Mouse (Mus musculus) macrophage (primary cell): ENCODE results near the gene Ankrd37. TPM values are rescaled to one million over a fixed set of nuclear protein-coding genes. Genes with fewer than 3 reads are reported as not detected.

Source experiments
- H3K27ac ChIP-seq: fragments of 350-480 bp; formaldehyde crosslinking; 2 replicates; pipeline ENCODE4 v1.9.0; 2021
- H3K36me3 ChIP-seq: fragments of 350-480 bp; formaldehyde crosslinking; 2 replicates; pipeline ENCODE4 v1.9.0; 2021; ENCODE audit errors: inconsistent target
- H3K4me3 ChIP-seq: fragments of 350-480 bp; formaldehyde crosslinking; 2 replicates; pipeline ENCODE4 v1.9.0; 2021; ENCODE audit errors: inconsistent target
- H3K79me2 ChIP-seq: fragments of 350-480 bp; formaldehyde crosslinking; 2 replicates; pipeline ENCODE4 v1.9.0; 2021; ENCODE audit errors: inconsistent target
- WGBS: methylation state at CpG from one replicate; pipeline ENCODE4 v1.1.7; 2026; ENCODE audit warnings: inconsistent platforms; ENCODE audit not compliant: missing documents; 5-methylcytosine and 5-hydroxymethylcytosine counted together
- polyA plus RNA-seq: library from polyadenylated mRNA; stranded (reverse); fragments of 250-400 nt; gene quantifications from 3 replicates; pipeline ENCODE4 v1.2.4, GENCODE M21; 2018; ENCODE audit warnings: inconsistent platforms
- total RNA-seq, 78 experiments: library from RNA; depleted of rRNA; stranded (reverse); fragments of 250-400 nt; gene quantifications; 1 replicate in 9 of 78; 2 replicates in 24 of 78; 3 replicates in 43 of 78; 4 replicates in 2 of 78; pipeline ENCODE4 v1.2.4; 2018; ENCODE audit warnings: inconsistent platforms in 56 of 78

The Ankrd37 gene
- 1 to 10 TPM in 4 of 26 experiments, not detected in 22; 1.6 to 7.8 (median 3.2) TPM for total RNA-seq (2018; cell fraction: chromatin; rRNA removed)
- 1 to 10 TPM in 7 of 26 experiments, under 1 TPM in 12, not detected in 7; 0.20 to 1.8 (median 0.61) TPM for total RNA-seq (2018; cell fraction: cytosol; rRNA removed)
- 1 to 10 TPM in 3 of 26 experiments, under 1 TPM in 3, not detected in 20; 0.69 to 7.0 (median 1.0) TPM for total RNA-seq (2018; cell fraction: nucleus; rRNA removed)
- 0.47 to 1.7 TPM (median 0.94 TPM) in 3 replicates for polyA plus RNA-seq

DNA sequence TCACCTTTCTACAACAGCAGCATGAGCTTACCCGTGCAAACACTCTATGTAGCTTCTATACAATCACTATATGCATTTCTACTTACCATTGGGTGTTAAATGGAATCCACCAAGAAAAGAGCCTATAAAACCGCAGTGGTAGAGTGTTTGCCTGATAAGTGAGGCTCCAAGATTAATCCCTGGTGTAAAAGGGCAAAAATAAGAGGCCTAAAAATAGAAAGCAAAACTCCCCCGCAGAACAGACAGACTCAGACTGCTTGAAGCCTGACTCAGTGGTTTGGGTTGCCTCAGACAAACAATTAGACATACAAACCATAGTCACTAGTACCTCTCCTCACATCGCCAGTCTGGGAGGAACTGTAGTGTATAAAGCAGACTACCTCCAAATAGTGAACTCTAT is at the start of gene Ankrd37:
Gene Ankrd37 (minus strand): TSS at position 112 of the 400 bp plus-strand sequence.
- H3K27ac ChIP-seq, result no peak within 1 kb of the TSS
- no peaks in the 10 kb centered on the region for H3K79me2 ChIP-seq
- H3K4me3 ChIP-seq, result no peak within 1 kb of the TSS
- H3K36me3 ChIP-seq, result no peaks in the 10 kb centered on the region
- 72% methylated on average over 3 of the region's 4 CpGs for WGBS

DNA sequence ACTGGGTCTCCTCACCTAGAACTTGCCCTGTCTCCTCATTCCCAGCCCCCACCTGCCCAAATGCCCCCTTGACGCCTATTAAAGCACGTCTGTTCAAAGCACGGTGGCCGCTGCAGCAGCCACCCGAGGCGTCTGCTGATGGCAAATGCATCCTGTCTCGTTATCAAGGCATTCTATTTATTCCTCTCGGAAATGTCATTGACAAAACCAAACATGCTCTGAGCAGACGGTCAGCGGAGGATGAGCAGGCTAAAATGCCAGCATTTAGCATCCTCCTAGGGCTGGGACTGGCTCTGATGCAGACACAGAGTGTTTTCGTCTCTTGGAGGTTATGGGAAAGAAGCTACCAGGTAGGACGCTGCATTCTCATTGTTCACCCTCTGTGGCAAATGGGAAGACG is 34.8 kb upstream of the Ankrd37 start:
- H3K4me3 ChIP-seq, result no peak overlapping the region
- no peak overlapping the region for H3K27ac ChIP-seq
- H3K79me2 ChIP-seq, result no peaks in the 10 kb centered on the region
- 96% methylated on average over 13 of the region's 13 CpGs for WGBS
- peaks cover 8% of the 10 kb centered on the region; the same call in 1 of the 2 replicates for H3K36me3 ChIP-seq

DNA sequence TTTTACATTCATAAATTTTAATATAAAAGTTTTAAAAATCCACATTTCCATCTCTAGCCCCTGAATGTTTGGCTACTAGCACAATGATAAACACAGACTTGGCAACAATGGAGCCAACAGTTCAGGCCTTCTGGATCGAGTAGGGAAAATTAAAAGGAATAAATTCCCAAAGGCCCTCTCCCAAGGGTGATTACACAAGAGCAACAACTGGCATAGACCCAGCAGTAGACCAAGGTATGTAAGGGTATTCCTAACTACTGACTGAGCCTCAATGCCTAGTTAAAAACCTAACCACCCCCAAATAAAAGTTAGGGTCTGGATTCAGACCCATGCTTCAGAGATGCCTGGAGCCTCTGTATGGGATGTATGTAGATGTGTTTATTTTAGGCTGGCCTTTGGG is 34.2 kb upstream of the Ankrd37 start:
- H3K4me3 ChIP-seq, result no peak overlapping the region
- peaks cover 8% of the 10 kb centered on the region; the same call in 1 of the 2 replicates for H3K36me3 ChIP-seq
- H3K27ac ChIP-seq, result no peak overlapping the region
- WGBS, result 100% methylated on average over 1 of the region's 1 CpGs
- no peaks in the 10 kb centered on the region for H3K79me2 ChIP-seq

DNA sequence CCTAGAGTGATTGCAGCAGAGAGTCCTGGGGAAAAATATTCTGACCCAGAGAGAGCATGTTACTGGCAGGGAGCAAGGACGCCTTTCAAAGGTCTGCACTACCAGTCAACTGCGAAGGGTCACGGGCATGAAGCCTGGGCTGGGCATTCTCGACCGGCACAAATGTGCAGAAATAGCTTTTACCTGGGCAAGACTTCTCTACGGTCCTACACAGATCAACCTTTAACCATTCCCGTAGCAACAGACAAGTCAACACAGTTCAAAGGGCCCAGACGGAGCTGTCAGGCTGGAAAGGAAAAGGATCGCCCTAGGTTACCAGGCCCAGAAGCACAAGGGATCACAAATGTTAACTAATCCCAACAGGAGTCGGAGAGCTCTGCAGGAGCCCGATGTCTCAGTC is 30.7 kb upstream of the Ankrd37 start:
- Histone ChIP-seq H3K79me2 (no peaks in the 10 kb centered on the region), H3K36me3 (no peaks in the 10 kb centered on the region), H3K27ac (no peak overlapping the region), H3K4me3 (no peak overlapping the region)
- 90% methylated on average over 11 of the region's 11 CpGs for WGBS

DNA sequence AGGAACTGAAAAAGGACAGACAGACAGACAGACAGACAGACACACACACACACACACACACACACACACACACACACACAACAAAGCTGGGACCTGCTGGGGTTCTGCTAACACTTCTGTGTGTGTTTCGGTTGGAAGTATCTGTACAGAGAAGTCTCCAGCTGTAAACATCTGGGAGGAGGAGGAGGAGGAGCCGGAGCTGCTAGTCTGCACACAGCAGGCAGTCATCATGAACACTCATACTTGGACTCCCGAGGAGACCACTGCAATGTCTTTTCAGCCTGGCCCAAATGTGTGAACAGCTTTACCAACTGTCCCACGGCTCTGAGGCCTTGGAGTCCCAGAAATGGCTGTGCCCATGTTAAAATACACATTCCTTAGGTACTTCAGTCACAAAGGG is 18.9 kb upstream of the Ankrd37 start:
- Histone ChIP-seq H3K27ac (no peak overlapping the region), H3K4me3 (no peak overlapping the region), H3K36me3 (no peaks in the 10 kb centered on the region), H3K79me2 (no peaks in the 10 kb centered on the region)
- WGBS, result 85% methylated on average over 4 of the region's 4 CpGs

DNA sequence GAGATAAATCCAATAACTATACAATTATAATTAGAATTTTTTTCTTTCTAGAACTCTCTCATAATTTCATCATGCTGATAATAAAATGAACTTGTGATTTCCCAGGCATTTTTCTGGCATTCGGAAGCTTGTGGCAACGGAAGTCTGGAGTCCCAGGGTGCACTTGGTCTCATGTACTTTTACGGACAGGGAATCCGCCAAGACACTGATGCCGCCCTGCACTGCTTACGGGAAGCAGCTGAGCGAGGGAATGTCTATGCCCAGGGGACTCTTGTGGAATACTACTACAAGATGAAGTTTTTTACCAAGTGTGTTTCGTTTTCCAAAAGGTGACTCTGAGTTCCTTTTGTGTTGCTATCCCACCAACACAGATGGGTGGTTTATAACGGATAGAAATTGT is 17.3 kb upstream of the Ankrd37 start:
- Histone ChIP-seq H3K79me2 (no peaks in the 10 kb centered on the region), H3K4me3 (no peak overlapping the region), H3K27ac (no peak overlapping the region), H3K36me3 (no peaks in the 10 kb centered on the region)
- 96% methylated on average over 9 of the region's 9 CpGs for WGBS

GRCm38 (mm10) chr8:46022203-46022602 is 16.7 kb upstream of the Ankrd37 start:
- Histone ChIP-seq H3K36me3 (no peaks in the 10 kb centered on the region), H3K79me2 (no peaks in the 10 kb centered on the region), H3K27ac (no peak overlapping the region), H3K4me3 (no peak overlapping the region)
- 88% methylated on average over 9 of the region's 9 CpGs for WGBS

GRCm38 (mm10) chr8:46010746-46011680 is 5.5 kb upstream of the Ankrd37 start:
- WGBS, result 66% methylated on average over 17 of the region's 17 CpGs
- Histone ChIP-seq H3K79me2 (no peaks in the 10 kb centered on the region), H3K36me3 (no peaks in the 10 kb centered on the region), H3K4me3 (no peak overlapping the region), H3K27ac (no peak overlapping the region)

DNA sequence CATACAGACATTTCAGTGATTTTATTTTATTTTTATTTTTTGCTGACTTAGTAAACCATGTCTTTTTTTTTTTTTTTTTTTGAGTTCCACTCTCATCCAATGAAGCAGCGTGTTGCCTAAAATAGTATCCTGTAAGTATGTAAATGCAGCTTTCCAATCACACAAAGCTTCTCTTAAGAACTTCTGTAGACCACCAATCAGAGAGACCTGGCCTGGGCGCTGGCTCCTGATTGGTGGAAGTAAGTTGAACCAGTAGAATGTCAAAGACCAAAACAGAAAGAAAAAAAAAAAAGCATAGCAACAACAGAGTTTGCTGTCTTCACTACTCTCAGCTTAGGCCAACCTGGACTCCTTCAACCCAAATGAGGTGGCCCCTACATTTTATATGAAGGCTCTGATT is 4.8 kb upstream of the Ankrd37 start:
- WGBS, result 100% methylated on average over 2 of the region's 2 CpGs
- Histone ChIP-seq H3K27ac (no peak overlapping the region), H3K4me3 (no peak overlapping the region), H3K36me3 (no peaks in the 10 kb centered on the region), H3K79me2 (no peaks in the 10 kb centered on the region)

GRCm38 (mm10) chr8:46007050-46007672 is 1.7 kb upstream of the Ankrd37 start:
- Histone ChIP-seq H3K27ac (no peak overlapping the region), H3K36me3 (no peaks in the 10 kb centered on the region), H3K4me3 (no peak overlapping the region), H3K79me2 (no peaks in the 10 kb centered on the region)
- 88% methylated on average over 2 of the region's 3 CpGs for WGBS

- Histone ChIP-seq H3K36me3 (peaks cover 9% of the 10 kb centered on the region; the same call in 1 of the 2 replicates), H3K27ac (peak overlapping the region; percentile 63), H3K4me3 (peak overlapping the region; percentile 50), H3K79me2 (peaks cover 4% of the 10 kb centered on the region; the same call in 1 of the 2 replicates)
- 10% methylated on average over 55 of the region's 55 CpGs for WGBS
Measured at GRCm38 (mm10) chr8:45999784-46000705, 5.5 kb downstream of the Ankrd37 start.

GRCm38 (mm10) chr8:45999138-45999783 is 6.2 kb downstream of the Ankrd37 start, which contains the start of gene Lrp2bp:
Gene Lrp2bp, plus strand, starts transcription at chr8:45999303.
- 21% methylated on average over 21 of the region's 22 CpGs for WGBS
- Histone ChIP-seq H3K4me3 (peak within 1 kb of the TSS; percentile 50), H3K27ac (peak within 1 kb of the TSS; percentile 63), H3K79me2 (peaks cover 4% of the 10 kb centered on the region; the same call in 1 of the 2 replicates), H3K36me3 (peaks cover 9% of the 10 kb centered on the region; the same call in 1 of the 2 replicates)

- H3K4me3 ChIP-seq, result peak overlapping the region; percentile 50
- WGBS, result 87% methylated on average over 2 of the region's 2 CpGs
- peak overlapping the region; percentile 63; the same call in 1 of the 2 replicates for H3K27ac ChIP-seq
- H3K36me3 ChIP-seq, result peaks cover 18% of the 10 kb centered on the region; the same call in 1 of the 2 replicates
- H3K79me2 ChIP-seq, result peaks cover 4% of the 10 kb centered on the region; the same call in 1 of the 2 replicates
Measured at GRCm38 (mm10) chr8:45998228-45998627, 7.3 kb downstream of the Ankrd37 start.
